8 mouse cellular contexts compared by ENCODE assay signal in genomic region chr7:30664529-30665200, GRCm38 (mm10). TPM values are rescaled to one million over a fixed set of nuclear protein-coding genes. Genes with fewer than 3 reads are reported as not detected.
DNase-seq lines count a peak whose midpoint lies in the region; ATAC-seq and TF ChIP-seq lines count a peak whose summit lies in the region.

TSS of gene Haus5 (minus strand) at chr7:30664994.

- peak; percentile 55 for DNase-seq in Patski (ENCODE audit: low read depth, low spot score)
- peak; percentile 95 to 96 for DNase-seq in cerebellum, postnatal 14 days
- DNase-seq in frontal cortex, postnatal 25 days (ENCODE audit: low spot score in 2 of 2) = peak; percentile 84 to 86
- DNase-seq in left cerebral cortex, adult 11 months (ENCODE audit: low spot score) = peak; percentile 90
- peak; percentile 90 to 93 for DNase-seq in lung, postnatal 4 days
- peak; percentile 89 for DNase-seq in retina, postnatal 7 days (ENCODE audit: low read depth, low spot score)
- peak; percentile 71 for DNase-seq in urinary bladder, adult 2 months (ENCODE audit: low spot score)

- peak within 1 kb of the TSS; percentile 69 for H3K4me3 ChIP-seq in hindbrain, embryonic 15.5 days

- H3K9ac ChIP-seq in hindbrain, embryonic 15.5 days = peak within 1 kb of the TSS; percentile 58

- H3K27me3 ChIP-seq in Patski = no peaks in the 10 kb centered on the region
- 0 out of 2 replicates have a peak, but pooled peaks cover 5% of the 10 kb centered on the region for H3K27me3 ChIP-seq in hindbrain, embryonic 15.5 days

- CTCF ChIA-PET in Patski (lab: Charles Lee) = no interaction called here

- H3K4me1 ChIP-seq in hindbrain, embryonic 15.5 days (replicated peaks) = peaks cover 13% of the 10 kb centered on the region

- in situ Hi-C loops in Patski (cut with MboI; ENCODE audit: low pct_unique_long_range_greater_than_20kb) = no loop called here

- peak within 1 kb of the TSS; percentile 86 for H3K27ac ChIP-seq in hindbrain, embryonic 15.5 days (replicated peaks)

- under 1% methylated on average over 34 of the region's 34 CpGs for WGBS in hindbrain, embryonic 15.5 days

- peak; percentile 56 for ATAC-seq in Patski
- peak; percentile 96 for ATAC-seq in hindbrain, embryonic 15.5 days (ENCODE audit: low FRiP score, low read depth)

- H3K36me3 ChIP-seq in hindbrain, embryonic 15.5 days = 0 out of 2 replicates have a peak, but pooled peaks cover 3% of the 10 kb centered on the region

- peak within 1 kb of the TSS; percentile 91 for H3K4me2 ChIP-seq in hindbrain, embryonic 15.5 days

- POLR2A ChIA-PET in Patski (lab: Charles Lee) = interaction anchor here (0.5 to 1.7 kb wide), 7 partner anchors 12 to 455 kb away, joined by 3 to 10 read pairs (median 3); partner anchors contain the start of gene Rbm42

- no peaks in the 10 kb centered on the region for H3K9me3 ChIP-seq in hindbrain, embryonic 15.5 days

- no peak for TF ChIP-seq CTCF in Patski (IDR thresholded peaks at IDR 0.05)

RNA-seq across cellular contexts. Expression of gene Haus5, which starts in this region (rescaled TPM):
- 13.3 TPM for polyA plus RNA-seq in Patski (2021)
- polyA plus RNA-seq in hindbrain, embryonic 15.5 days (2015; fragmentation: Nextera tagmentation; extraction: Ambion mirVana) = 25.9 and 29.9 TPM in 2 replicates
- 9.4 and 13.2 TPM in 2 replicates for polyA plus RNA-seq in urinary bladder, adult 2 months (2012; rRNA removed)

Comparison
In these comparisons a context has a peak if more than half of its experiments do, and no peak if none do; other contexts are left out.
1. Peak in every context shown above with its lines: DNase-seq, ATAC-seq, H3K4me3 ChIP-seq and H3K27ac ChIP-seq.